Mouse (Mus musculus) B cell, adult 62 days (primary cell): ENCODE measurements around the gene Pigr. TPM values are rescaled to one million over a fixed set of nuclear protein-coding genes. Genes with fewer than 3 reads are reported as not detected.

ENCODE experiments used
- total RNA-seq: library from RNA; stranded (reverse); gene quantifications from 4 replicates; pipeline ENCODE4 v1.2.4, GENCODE M21; 2023

The Pigr gene
- 2.4 to 3.7 TPM (median 2.7 TPM) in 4 replicates for total RNA-seq

GRCm38 (mm10) chr1:130826448-130826847 lies at the start of gene Pigr:
Gene Pigr (plus strand): TSS chr1:130826684.

DNA sequence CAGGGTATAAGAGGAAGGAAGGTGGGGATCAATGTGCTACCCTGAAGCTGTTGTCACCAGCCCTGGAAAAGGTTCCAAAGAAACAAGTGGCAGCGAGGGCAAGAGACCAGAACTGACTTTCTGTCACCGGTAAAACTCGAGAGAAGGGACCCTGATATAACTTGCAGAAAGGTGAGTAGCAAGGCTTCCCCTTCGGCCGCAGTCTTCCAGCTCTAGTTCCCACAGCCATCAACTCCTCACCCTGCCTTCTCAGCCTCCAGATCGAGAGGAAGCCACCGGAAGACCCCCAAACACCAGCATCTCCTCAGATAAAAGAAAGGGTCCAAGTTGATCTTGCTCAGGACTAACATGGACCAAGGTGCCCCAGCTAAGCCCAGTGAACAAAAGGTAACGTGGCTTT lies 25.9 kb upstream of the Pigr start, which contains the start of gene Fcamr:
TSS of gene Fcamr (plus strand) at position 301 of the 400 bp plus-strand sequence.

GRCm38 (mm10) chr1:130865541-130866221 lies 39.2 kb downstream of the Pigr start, which contains the start of gene Fcmr:
Gene Fcmr (plus strand): TSS chr1:130865669.

DNA sequence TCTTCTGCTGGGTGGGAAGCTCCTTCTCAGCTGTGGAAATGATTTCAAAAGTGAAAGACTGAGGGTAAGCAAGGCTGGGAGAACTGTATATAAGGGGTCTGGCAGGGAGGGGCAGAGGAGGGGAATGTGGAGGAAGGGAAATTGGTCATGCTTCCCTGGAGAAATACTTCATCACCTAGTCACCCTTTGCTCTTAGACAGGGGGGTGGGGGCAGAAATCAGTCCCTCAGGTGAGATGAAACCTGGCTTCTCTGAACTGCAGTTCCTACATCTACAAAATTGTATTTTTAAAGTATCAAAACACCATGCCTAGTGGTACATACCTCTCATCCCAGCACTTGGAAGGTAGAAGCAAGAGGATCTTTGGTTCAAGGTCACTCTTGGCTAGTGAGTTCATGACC lies 60.9 kb downstream of the Pigr start, which contains the start of gene Il24:
TSS of gene Il24 (minus strand) at position 101 of the 400 bp plus-strand sequence.

Other genes with a start within 250 kb of the Pigr start
- gene Zp3r, start 197.1 kb upstream of the Pigr start, total RNA-seq, result 0.31 TPM in 1 of 4 replicates, not detected in the others
- not detected in 4 replicates for gene C4bp, start 165.1 kb upstream of the Pigr start, total RNA-seq
- gene Gm29427, start 110.9 kb upstream of the Pigr start, total RNA-seq, result not detected in 4 replicates
- gene Yod1, start 109.4 kb upstream of the Pigr start, total RNA-seq, result 11.3 to 12.6 TPM (median 11.6 TPM) in 4 replicates
- 20.4 to 25.6 TPM (median 24.3 TPM) in 4 replicates for gene Pfkfb2, start 97.4 kb upstream of the Pigr start, total RNA-seq
- 0.55 to 0.92 TPM (median 0.83 TPM) in 4 replicates for gene AA986860, start 94.7 kb upstream of the Pigr start, total RNA-seq
- not detected in 4 replicates for gene Fcamr, start 25.8 kb upstream of the Pigr start, total RNA-seq
- gene Fcmr, start 39.0 kb downstream of the Pigr start, total RNA-seq, result 862 to 992 TPM (median 907 TPM) in 4 replicates
- gene Il24, start 60.8 kb downstream of the Pigr start, total RNA-seq, result not detected in 4 replicates
- not detected in 4 replicates for gene Il20, start 84.8 kb downstream of the Pigr start, total RNA-seq
- not detected in 4 replicates for gene Il19, start 113.4 kb downstream of the Pigr start, total RNA-seq
- 2.4 to 3.6 TPM (median 3.3 TPM) in 4 replicates for gene Il10, start 193.2 kb downstream of the Pigr start, total RNA-seq